Mouse (Mus musculus) adrenal gland (tissue): ENCODE results near the gene Rcc1l.

ENCODE experiments used
- intact Hi-C: fragments of 180-260 bp; cut with DNase I; formaldehyde crosslinking; loops from one replicate; pipeline ENCODE4 v1.15.1; 2025
- long read RNA-seq, 2 experiments: library from polyadenylated mRNA; unstranded; transcript quantifications; one replicate each; pipeline ENCODE4 v2.0.0; 2020; ENCODE audit warnings: borderline replicate concordance in 1 of 2; ENCODE audit not compliant: insufficient replicate concordance in 1 of 2

Rcc1l gene
- long read RNA-seq, experiment 1, transcript Rcc1l-201 (11 exons, 2,321 nt): major isoform, 18 of 25 reads
- long read RNA-seq, experiment 1, partial matches to known transcripts: 3 of 25 reads
- long read RNA-seq, experiment 1, other reads (novel, unspliced or antisense): 4 of 25 reads
- long read RNA-seq, experiment 2, transcript Rcc1l-201 (11 exons, 2,321 nt): major isoform, 18 of 27 reads
- long read RNA-seq, experiment 2, partial matches to known transcripts: 6 of 27 reads
- long read RNA-seq, experiment 2, other reads (novel, unspliced or antisense): 3 of 27 reads

- intact Hi-C loops: no loop called here
Observed at GRCm38 (mm10) chr5:134176169-134176881, at the start of gene Rcc1l. Rcc1l (minus strand) TSS chr5:134176774.

GRCm38 (mm10) chr5:134225110-134225901 is 48.7 kb upstream of the Rcc1l start:
- intact Hi-C loops: no loop called here

GRCm38 (mm10) chr5:134221708-134222150 is 45.2 kb upstream of the Rcc1l start:
- intact Hi-C loops: no loop called here

GRCm38 (mm10) chr5:134221278-134221677 is 44.7 kb upstream of the Rcc1l start:
- intact Hi-C loops: no loop called here

GRCm38 (mm10) chr5:134217900-134218299 is 41.3 kb upstream of the Rcc1l start:
- intact Hi-C loops: no loop called here

GRCm38 (mm10) chr5:134214021-134214806 is 37.6 kb upstream of the Rcc1l start:
- intact Hi-C loops: no loop called here

GRCm38 (mm10) chr5:134209931-134210554 is 33.5 kb upstream of the Rcc1l start:
- intact Hi-C loops: no loop called here

- intact Hi-C loops: no loop called here
Observed at GRCm38 (mm10) chr5:134206721-134207120, 30.1 kb upstream of the Rcc1l start.

GRCm38 (mm10) chr5:134193664-134194063 is 17.1 kb upstream of the Rcc1l start:
- intact Hi-C loops: loop anchor here (5.0 kb wide), 1 partner anchor 39 kb away; no protein-coding TSS in a partner anchor

GRCm38 (mm10) chr5:134188571-134188970 is 12.0 kb upstream of the Rcc1l start:
- intact Hi-C loops: no loop called here

- intact Hi-C loops: loop anchor here (2.0 kb wide), 1 partner anchor 158 kb away; no protein-coding TSS in a partner anchor
Observed at GRCm38 (mm10) chr5:134186961-134187731, 10.6 kb upstream of the Rcc1l start.

- intact Hi-C loops: loop anchor here (2.0 kb wide), 1 partner anchor 159 kb away; no protein-coding TSS in a partner anchor
Observed at GRCm38 (mm10) chr5:134186059-134186458, 9.5 kb upstream of the Rcc1l start.

GRCm38 (mm10) chr5:134183880-134184808 is 7.6 kb upstream of the Rcc1l start, which contains the start of gene Gtf2ird2:
Gtf2ird2 (plus strand) TSS chr5:134184019.
- intact Hi-C loops: loop anchor here (5.0 kb wide), 1 partner anchor 303 kb away; no protein-coding TSS in a partner anchor

- intact Hi-C loops: loop anchor here (5.0 kb wide), 1 partner anchor 304 kb away; no protein-coding TSS in a partner anchor
Observed at GRCm38 (mm10) chr5:134183162-134183561, 6.6 kb upstream of the Rcc1l start.

- intact Hi-C loops: loop anchor here (5.0 kb wide), 1 partner anchor 305 kb away; no protein-coding TSS in a partner anchor
Observed at GRCm38 (mm10) chr5:134182735-134183134, 6.2 kb upstream of the Rcc1l start.

GRCm38 (mm10) chr5:134182172-134182571 is 5.6 kb upstream of the Rcc1l start:
- intact Hi-C loops: loop anchor here (5.0 kb wide), 1 partner anchor 305 kb away; no protein-coding TSS in a partner anchor

GRCm38 (mm10) chr5:134179871-134180270 is 3.3 kb upstream of the Rcc1l start:
- intact Hi-C loops: loop anchor here (2.0 to 5.0 kb wide), 2 partner anchors 163 to 307 kb away; no protein-coding TSS in a partner anchor

- intact Hi-C loops: no loop called here
Observed at GRCm38 (mm10) chr5:134178536-134178935, 2.0 kb upstream of the Rcc1l start.
